Mouse (Mus musculus) heart, embryonic 12.5 days (tissue): Measurements from ENCODE around the gene Apoa1. TPM values are rescaled to one million over a fixed set of nuclear protein-coding genes. Genes with fewer than 3 reads are reported as not detected.
A peak's percentile ranks its signal among the peaks of the same experiment; 100 is the strongest.

Experiments
- ATAC-seq: fragments of 200-750 bp; cut with Nextera tagmentation; 2 replicates; pipeline ENCODE4 v1.8.0; 2017; ENCODE audit warnings: moderate TSS enrichment, moderate library complexity; ENCODE audit not compliant: insufficient number of reproducible peaks, low FRiP score
- H3K27ac ChIP-seq: fragments of 300-500 bp; sonication (generic); 2 replicates; pipeline ENCODE4 v1.5.1; 2016; ENCODE audit warnings: mild to moderate bottlenecking, moderate library complexity; ENCODE audit not compliant: poor library complexity, severe bottlenecking
- H3K27me3 ChIP-seq: fragments of 300-500 bp; sonication (generic); replicated peaks from 2 replicates; pipeline ENCODE4 v1.6.1; 2016; ENCODE audit warnings: mild to moderate bottlenecking, moderate library complexity
- H3K36me3 ChIP-seq: fragments of 300-500 bp; sonication (generic); 2 replicates; pipeline ENCODE4 v1.6.1; 2016; ENCODE audit warnings: mild to moderate bottlenecking, moderate library complexity
- H3K4me1 ChIP-seq: fragments of 300-500 bp; sonication (generic); replicated peaks from 2 replicates; pipeline ENCODE4 v1.6.1; 2016; ENCODE audit warnings: mild to moderate bottlenecking
- H3K4me2 ChIP-seq: fragments of 300-500 bp; sonication (generic); 2 replicates; pipeline ENCODE4 v1.6.1; 2016; ENCODE audit warnings: mild to moderate bottlenecking, moderate library complexity
- H3K4me3 ChIP-seq: fragments of 300-500 bp; sonication (generic); 2 replicates; pipeline ENCODE4 v1.5.1; 2016; ENCODE audit warnings: mild to moderate bottlenecking
- H3K9ac ChIP-seq: fragments of 300-500 bp; sonication (generic); 2 replicates; pipeline ENCODE4 v1.6.1; 2016; ENCODE audit warnings: mild to moderate bottlenecking, moderate library complexity
- H3K9me3 ChIP-seq: fragments of 300-500 bp; sonication (generic); replicated peaks from 2 replicates; pipeline ENCODE4 v1.6.1; 2016; ENCODE audit warnings: mild to moderate bottlenecking, moderate library complexity
- WGBS: fragments of 180-500 bp; shearing (Covaris S2); methylation state at CpG from one replicate; pipeline ENCODE4 v1.1.7; 2016; 5-methylcytosine and 5-hydroxymethylcytosine counted together
- polyA plus RNA-seq: library from polyadenylated mRNA; unstranded; fragments of >200 nt; fragmentation: Nextera tagmentation; extraction: Ambion mirVana; gene quantifications from 2 replicates; pipeline ENCODE4 v1.2.1, GENCODE M21; 2016

The Apoa1 gene
- polyA plus RNA-seq, 1 experiment from 2014 or later, result 24.9 TPM

- Histone ChIP-seq H3K27ac (no peak within 1 kb of the TSS), H3K36me3 (no peaks in the 10 kb centered on the region), H3K9me3 (no peaks in the 10 kb centered on the region), H3K4me3 (no peak within 1 kb of the TSS), H3K4me2 (no peak within 1 kb of the TSS), H3K27me3 (peaks cover 25% of the 10 kb centered on the region; the same call in 1 of the 2 replicates), H3K4me1 (peaks cover 3% of the 10 kb centered on the region), H3K9ac (no peak within 1 kb of the TSS)
- ATAC-seq, result no peak
These were observed 7.0 kb downstream of the Apoa1 start, which contains the start of gene Apoc3 for GRCm38 (mm10) chr9:46235596-46235648. TSS of gene Apoc3 (minus strand) at chr9:46235636.

- no peak overlapping the region for H3K4me2 ChIP-seq
- ATAC-seq, result no peak
- no peak overlapping the region for H3K27ac ChIP-seq
- 67% methylated on average over 4 of the region's 4 CpGs for WGBS
- H3K4me3 ChIP-seq, result no peak overlapping the region
- H3K9ac ChIP-seq, result no peak overlapping the region
- no peaks in the 10 kb centered on the region for H3K9me3 ChIP-seq
- no peaks in the 10 kb centered on the region for H3K36me3 ChIP-seq
- peaks cover 23% of the 10 kb centered on the region; the same call in 1 of the 2 replicates for H3K27me3 ChIP-seq
- H3K4me1 ChIP-seq, result peaks cover under 1% of the 10 kb centered on the region
These were observed 7.3 kb downstream of the Apoa1 start for GRCm38 (mm10) chr9:46235649-46236048.

- 83% methylated on average over 7 of the region's 7 CpGs for WGBS
- no peak for ATAC-seq
These were observed 10.5 kb downstream of the Apoa1 start for GRCm38 (mm10) chr9:46238850-46239249.

GRCm38 (mm10) chr9:46240526-46241153, 12.3 kb downstream of the Apoa1 start, which contains the start of gene Apoa4:
TSS of gene Apoa4 (plus strand) at chr9:46240696.
- no peaks in the 10 kb centered on the region for H3K9me3 ChIP-seq
- no peak within 1 kb of the TSS for H3K27ac ChIP-seq
- no peak within 1 kb of the TSS for H3K4me2 ChIP-seq
- H3K36me3 ChIP-seq, result no peaks in the 10 kb centered on the region
- no peak for ATAC-seq
- H3K4me1 ChIP-seq, result peaks cover 17% of the 10 kb centered on the region
- WGBS, result 65% methylated on average over 7 of the region's 7 CpGs
- H3K4me3 ChIP-seq, result no peak within 1 kb of the TSS
- H3K27me3 ChIP-seq, result no peaks in the 10 kb centered on the region; the same call in 1 of the 2 replicates
- no peak within 1 kb of the TSS for H3K9ac ChIP-seq

More at GRCm38 (mm10) chr9:46238850-46239249, 10.5 kb downstream of the Apoa1 start:
- H3K4me2 ChIP-seq, result no peak overlapping the region
- H3K9me3 ChIP-seq, result no peaks in the 10 kb centered on the region
- no peak overlapping the region for H3K9ac ChIP-seq
- H3K4me1 ChIP-seq, result peaks cover 12% of the 10 kb centered on the region
- H3K36me3 ChIP-seq, result no peaks in the 10 kb centered on the region
- H3K27ac ChIP-seq, result no peak overlapping the region
- H3K4me3 ChIP-seq, result no peak overlapping the region
- H3K27me3 ChIP-seq, result peaks cover 7% of the 10 kb centered on the region; the same call in 1 of the 2 replicates

GRCm38 (mm10) chr9:46241818-46242217, 13.4 kb downstream of the Apoa1 start:
- WGBS, result 63% methylated on average over 2 of the region's 2 CpGs
- Histone ChIP-seq H3K4me2 (no peak overlapping the region), H3K4me3 (no peak overlapping the region), H3K36me3 (no peaks in the 10 kb centered on the region), H3K4me1 (peaks cover 17% of the 10 kb centered on the region), H3K27me3 (no peaks in the 10 kb centered on the region; the same call in 1 of the 2 replicates), H3K27ac (no peak overlapping the region), H3K9ac (no peak overlapping the region), H3K9me3 (no peaks in the 10 kb centered on the region)
- ATAC-seq, result no peak

GRCm38 (mm10) chr9:46243122-46243521, 14.7 kb downstream of the Apoa1 start:
- peak overlapping the region; percentile 18; the same call in 1 of the 2 replicates for H3K4me2 ChIP-seq
- no peak overlapping the region for H3K4me3 ChIP-seq
- WGBS, result 56% methylated on average over 4 of the region's 4 CpGs
- H3K36me3 ChIP-seq, result no peaks in the 10 kb centered on the region
- no peak overlapping the region for H3K9ac ChIP-seq
- no peaks in the 10 kb centered on the region; the same call in 1 of the 2 replicates for H3K27me3 ChIP-seq
- H3K27ac ChIP-seq, result no peak overlapping the region
- no peak for ATAC-seq
- H3K9me3 ChIP-seq, result no peaks in the 10 kb centered on the region
- peaks cover 17% of the 10 kb centered on the region for H3K4me1 ChIP-seq

- Histone ChIP-seq H3K36me3 (no peaks in the 10 kb centered on the region), H3K4me2 (peak overlapping the region; percentile 18; the same call in 1 of the 2 replicates), H3K9me3 (no peaks in the 10 kb centered on the region), H3K27me3 (no peaks in the 10 kb centered on the region; the same call in 1 of the 2 replicates), H3K9ac (no peak overlapping the region), H3K27ac (no peak overlapping the region), H3K4me3 (no peak overlapping the region), H3K4me1 (peaks cover 17% of the 10 kb centered on the region)
- WGBS, result 27% methylated on average over 8 of the region's 8 CpGs
- no peak for ATAC-seq
These were observed 15.2 kb downstream of the Apoa1 start for GRCm38 (mm10) chr9:46243584-46243983.

- WGBS, result 30% methylated on average over 11 of the region's 11 CpGs
- Histone ChIP-seq H3K9ac (no peak overlapping the region), H3K4me1 (peaks cover 17% of the 10 kb centered on the region), H3K4me2 (peak overlapping the region; percentile 40), H3K9me3 (no peaks in the 10 kb centered on the region), H3K27me3 (no peaks in the 10 kb centered on the region; the same call in 1 of the 2 replicates), H3K27ac (no peak overlapping the region), H3K36me3 (no peaks in the 10 kb centered on the region), H3K4me3 (no peak overlapping the region)
- no peak for ATAC-seq
These were observed 18.5 kb downstream of the Apoa1 start for GRCm38 (mm10) chr9:46246752-46247324.

GRCm38 (mm10) chr9:46256177-46256576, 27.8 kb downstream of the Apoa1 start:
- Histone ChIP-seq H3K4me3 (no peak overlapping the region), H3K27ac (no peak overlapping the region), H3K4me1 (0 out of 2 replicates have a peak, but pooled peaks cover 4% of the 10 kb centered on the region), H3K36me3 (no peaks in the 10 kb centered on the region), H3K9me3 (no peaks in the 10 kb centered on the region), H3K9ac (no peak overlapping the region), H3K4me2 (no peak overlapping the region), H3K27me3 (no peaks in the 10 kb centered on the region)
- WGBS, result 81% methylated on average over 7 of the region's 7 CpGs
- ATAC-seq, result no peak

- 83% methylated on average over 10 of the region's 10 CpGs for WGBS
- no peak overlapping the region for H3K4me3 ChIP-seq
- H3K9ac ChIP-seq, result no peak overlapping the region
- no peak overlapping the region for H3K4me2 ChIP-seq
- H3K27me3 ChIP-seq, result no peaks in the 10 kb centered on the region
- H3K36me3 ChIP-seq, result no peaks in the 10 kb centered on the region
- no peak overlapping the region for H3K27ac ChIP-seq
- no peak for ATAC-seq
- no peaks in the 10 kb centered on the region for H3K9me3 ChIP-seq
- 0 out of 2 replicates have a peak, but pooled peaks cover 4% of the 10 kb centered on the region for H3K4me1 ChIP-seq
These were observed 28.4 kb downstream of the Apoa1 start for GRCm38 (mm10) chr9:46256658-46257385.

GRCm38 (mm10) chr9:46257546-46257945, 29.2 kb downstream of the Apoa1 start:
- H3K36me3 ChIP-seq, result no peaks in the 10 kb centered on the region
- H3K27ac ChIP-seq, result peak overlapping the region; percentile 58; the same call in 1 of the 2 replicates
- no peak overlapping the region for H3K4me3 ChIP-seq
- no peak overlapping the region for H3K4me2 ChIP-seq
- H3K9ac ChIP-seq, result no peak overlapping the region
- no peaks in the 10 kb centered on the region for H3K9me3 ChIP-seq
- peak; percentile 80 for ATAC-seq
- no peaks in the 10 kb centered on the region for H3K27me3 ChIP-seq
- WGBS, result 68% methylated on average over 3 of the region's 3 CpGs
- 0 out of 2 replicates have a peak, but pooled peaks cover 4% of the 10 kb centered on the region for H3K4me1 ChIP-seq
